Mouse (Mus musculus): Measurements from ENCODE around the gene Rab40c. TPM values are rescaled to one million over a fixed set of nuclear protein-coding genes. Genes with fewer than 3 reads are reported as not detected.
A peak's percentile ranks its signal among the peaks of the same experiment; 100 is the strongest.

Gene Rab40c
- total RNA-seq, 2 experiments from 2014 or later = 41.0 to 52.9 TPM

DNA sequence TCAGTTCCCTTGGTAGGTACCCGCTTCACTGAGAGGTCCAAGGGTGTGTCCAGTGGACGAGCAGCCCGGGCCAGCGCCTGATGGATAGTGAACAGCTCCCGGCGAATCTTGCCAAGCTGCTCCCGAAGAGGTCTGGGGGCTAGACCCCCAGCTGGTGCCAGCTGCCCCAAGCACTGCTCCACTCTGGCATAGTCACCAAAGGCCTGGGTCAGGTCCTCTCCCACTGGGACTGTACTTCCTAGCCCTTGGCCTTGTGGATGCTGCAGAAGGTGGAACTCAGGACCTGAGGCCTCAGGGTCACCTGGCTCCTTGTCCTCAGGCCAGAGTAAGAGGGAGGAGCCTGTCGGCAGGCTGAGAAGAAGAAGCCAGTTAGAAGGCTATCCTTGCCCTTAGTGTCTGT is 27.4 kb upstream of the Rab40c start:
- no peak for DNase-seq (ENCODE audit: extremely low spot score in 1 of 2, low spot score in 1 of 2)

DNA sequence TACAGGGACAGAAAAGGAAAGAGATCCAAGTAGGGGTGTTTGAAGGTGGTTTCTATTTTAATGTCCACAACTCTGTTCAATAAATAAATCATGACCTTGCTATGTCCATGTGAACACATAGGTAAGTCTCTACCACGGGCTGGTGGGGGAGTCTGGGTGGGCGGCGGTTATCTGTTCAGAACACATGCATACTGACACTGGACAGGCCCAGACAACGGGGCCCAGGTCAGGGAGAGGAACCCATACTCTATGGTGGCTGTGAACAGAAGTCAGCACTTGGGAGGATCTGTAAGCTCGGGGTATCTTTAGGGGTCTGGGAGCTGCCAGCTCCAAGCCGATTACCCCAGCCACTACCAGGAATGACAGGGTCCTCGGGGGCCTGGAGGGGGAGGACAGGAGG is 26.8 kb upstream of the Rab40c start:
- DNase-seq (ENCODE audit: extremely low spot score in 1 of 2, low spot score in 1 of 2) = no peak

DNA sequence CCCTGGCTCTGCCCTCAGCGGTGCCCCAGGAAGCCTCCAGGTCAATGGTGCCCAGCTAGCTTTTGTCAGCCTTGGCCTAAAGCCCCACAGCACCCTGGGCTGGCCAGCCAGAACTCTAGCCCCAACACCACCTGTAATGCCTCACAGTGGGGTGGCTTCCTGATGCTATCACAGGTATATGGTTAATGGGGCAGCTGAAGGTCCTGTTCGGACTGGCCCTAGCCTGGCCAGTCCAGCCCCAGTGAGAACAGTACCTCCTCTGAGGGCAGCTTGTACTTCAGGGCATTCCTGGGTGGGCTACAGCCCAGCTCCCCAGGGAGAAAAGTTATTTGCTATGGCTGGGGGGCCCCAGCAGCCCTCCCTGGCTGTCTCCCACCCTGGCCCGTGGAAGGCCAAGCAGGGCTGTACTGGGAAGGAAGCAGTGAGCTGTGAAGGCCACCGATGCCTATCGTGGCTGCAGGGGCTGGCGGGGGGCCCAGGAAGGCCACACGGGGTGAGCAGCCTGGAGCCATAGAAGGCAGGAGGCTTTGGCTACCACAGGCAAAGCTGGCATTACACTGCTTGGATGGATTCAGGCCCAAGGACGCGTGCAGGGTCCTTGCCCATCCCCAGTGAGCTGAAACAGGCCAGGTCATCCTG is 26.1 kb upstream of the Rab40c start:
- DNase-seq (ENCODE audit: extremely low spot score in 1 of 2, low spot score in 1 of 2) = no peak

DNA sequence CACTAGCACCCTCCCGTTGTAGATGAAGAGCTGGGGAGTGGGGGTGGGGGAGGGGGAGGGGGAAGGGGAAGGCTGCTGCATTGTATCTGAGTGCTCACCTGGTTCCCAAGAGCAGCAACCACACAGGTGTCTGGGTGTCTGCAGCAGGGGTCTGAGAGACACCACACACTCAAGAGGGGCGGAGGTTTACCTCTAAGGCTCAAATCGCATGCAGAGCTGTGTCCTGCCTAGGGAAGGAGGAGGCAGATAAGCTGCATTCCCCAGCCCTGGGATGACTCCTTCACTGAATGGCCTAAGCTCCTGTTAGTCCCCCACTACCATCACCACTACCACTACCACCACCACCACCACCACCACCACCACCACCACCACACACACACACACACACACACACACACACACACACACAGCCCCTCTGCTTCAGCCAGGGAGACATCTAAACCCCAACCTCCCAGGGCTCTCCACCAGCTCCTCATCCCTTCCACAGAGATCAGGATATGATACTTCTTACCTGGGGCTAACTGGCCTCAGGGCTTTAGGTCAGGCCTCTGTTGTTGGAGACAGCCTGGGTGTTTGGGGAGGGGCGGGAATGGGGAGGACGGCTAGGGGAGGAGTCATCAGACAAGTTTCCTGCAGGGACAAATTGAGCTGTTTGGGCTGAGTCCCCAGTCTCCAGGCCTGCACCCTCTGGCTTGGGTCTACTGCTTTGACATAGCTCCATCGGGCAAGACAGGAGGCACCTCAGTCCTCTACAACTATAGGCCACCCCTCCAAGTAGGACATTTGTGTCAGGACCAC is 25.0 kb upstream of the Rab40c start, which contains the start of the genes Pigq and Nhlrc4:
TSS of gene Pigq (minus strand) at position 571 of the 798 bp plus-strand sequence.
TSS of gene Nhlrc4 (minus strand) at position 596 of the 798 bp plus-strand sequence.
- no peak for DNase-seq (ENCODE audit: extremely low spot score in 1 of 2, low spot score in 1 of 2)

DNA sequence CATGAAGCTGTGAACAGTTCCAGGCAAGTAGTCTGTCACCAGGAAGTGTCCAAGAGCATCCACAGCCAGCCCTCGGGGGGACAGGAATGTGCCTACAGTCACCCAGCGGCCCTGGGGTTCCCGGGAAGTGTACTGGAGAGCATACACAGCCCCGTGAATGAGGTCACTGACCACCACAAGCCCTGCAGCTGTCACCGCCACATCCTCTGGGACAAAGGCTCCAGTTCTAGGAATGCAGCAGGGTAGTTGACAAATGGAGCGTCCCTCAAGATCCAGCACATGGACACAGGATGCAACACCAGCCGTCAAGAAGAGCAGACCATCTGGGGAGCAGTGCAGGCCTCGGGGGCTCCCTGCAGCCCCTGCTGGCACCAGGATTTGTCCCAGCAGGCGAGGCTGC is 24.2 kb upstream of the Rab40c start:
- no peak for DNase-seq (ENCODE audit: extremely low spot score in 1 of 2, low spot score in 1 of 2)

DNA sequence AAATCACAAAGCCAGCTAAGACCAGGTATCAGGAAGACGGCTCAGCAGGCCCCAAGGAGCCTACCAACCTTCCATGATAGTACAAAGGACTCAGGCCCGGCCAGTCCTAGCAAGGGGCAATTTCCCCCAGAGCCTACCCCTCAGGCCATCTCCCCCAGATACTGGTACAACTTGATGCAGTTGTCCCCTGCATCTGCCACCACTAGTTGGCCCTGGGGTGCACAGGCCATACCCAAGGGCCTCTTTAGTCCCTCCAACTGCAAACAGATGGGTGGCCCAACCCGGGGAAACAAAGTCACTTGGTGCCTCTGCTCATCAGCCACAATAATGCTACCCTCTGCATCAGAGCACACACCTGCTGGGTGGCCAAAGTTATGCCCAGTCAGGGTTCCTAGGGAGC is 23.7 kb upstream of the Rab40c start:
- no peak for DNase-seq (ENCODE audit: extremely low spot score in 1 of 2, low spot score in 1 of 2)

DNA sequence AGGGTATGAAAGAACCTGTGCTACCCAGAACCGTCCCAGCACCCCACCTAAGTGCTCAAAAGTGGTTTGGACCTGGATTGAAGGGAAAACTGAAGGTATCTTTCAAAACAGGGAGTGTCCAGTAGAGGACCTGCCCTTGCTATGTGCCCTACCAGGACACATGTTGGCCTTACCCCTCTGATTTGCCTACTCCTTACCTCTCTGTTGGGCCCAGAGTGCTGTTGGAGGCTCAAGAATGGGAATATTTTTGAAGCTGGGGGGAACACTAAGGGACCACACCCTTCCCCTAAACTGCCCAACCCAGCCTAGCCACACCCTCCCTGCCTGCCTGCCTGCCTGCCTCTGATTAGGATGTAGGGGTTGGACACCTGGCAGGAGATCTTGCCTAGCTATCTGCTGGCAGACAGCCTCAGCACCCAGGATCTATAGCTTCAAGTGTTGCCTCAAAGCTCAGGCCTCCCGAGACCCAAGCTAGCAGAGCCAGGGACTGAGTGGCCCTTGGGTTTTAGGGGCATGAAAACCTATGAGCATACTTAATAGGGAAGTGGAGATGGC is 23.1 kb upstream of the Rab40c start:
- no peak for DNase-seq (ENCODE audit: extremely low spot score in 1 of 2, low spot score in 1 of 2)

DNA sequence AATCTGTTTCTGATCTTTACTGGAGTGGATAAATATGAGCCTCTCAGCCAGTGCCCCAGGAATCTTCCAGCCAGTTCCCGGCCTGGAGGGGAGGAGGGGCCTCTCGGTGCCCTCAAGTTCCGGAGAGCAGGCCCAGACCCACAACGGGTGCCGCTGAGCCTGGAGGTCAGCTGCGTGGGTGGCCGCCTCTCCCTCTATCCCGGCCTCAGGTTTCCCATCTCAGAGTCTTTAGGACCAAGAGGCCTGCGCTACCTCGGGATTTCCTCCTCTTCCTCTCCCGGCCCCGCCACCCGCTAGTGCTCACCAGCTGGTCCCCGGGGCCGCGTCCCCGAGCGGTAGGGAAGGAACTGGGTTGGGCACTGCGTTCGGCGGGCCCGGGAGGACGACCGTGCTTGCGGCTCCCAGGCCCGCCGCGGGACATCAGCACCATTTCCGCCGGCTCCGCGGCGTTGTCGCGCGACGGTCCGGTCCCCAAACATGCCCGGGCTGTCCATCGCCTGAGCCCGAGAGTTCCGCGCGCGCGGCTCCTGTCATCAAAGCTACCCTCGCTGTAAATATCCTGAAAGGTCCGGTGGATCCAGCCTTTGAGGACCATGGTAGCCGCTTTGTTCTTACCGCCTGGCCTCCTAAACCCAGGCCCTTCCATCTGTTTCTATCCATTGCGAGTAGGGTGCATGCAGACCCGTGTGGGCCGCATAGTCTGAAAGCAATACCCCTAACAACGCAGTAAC is 22.1 kb upstream of the Rab40c start:
- DNase-seq (ENCODE audit: extremely low spot score in 1 of 2, low spot score in 1 of 2) = peak; percentile 77 to 81

DNA sequence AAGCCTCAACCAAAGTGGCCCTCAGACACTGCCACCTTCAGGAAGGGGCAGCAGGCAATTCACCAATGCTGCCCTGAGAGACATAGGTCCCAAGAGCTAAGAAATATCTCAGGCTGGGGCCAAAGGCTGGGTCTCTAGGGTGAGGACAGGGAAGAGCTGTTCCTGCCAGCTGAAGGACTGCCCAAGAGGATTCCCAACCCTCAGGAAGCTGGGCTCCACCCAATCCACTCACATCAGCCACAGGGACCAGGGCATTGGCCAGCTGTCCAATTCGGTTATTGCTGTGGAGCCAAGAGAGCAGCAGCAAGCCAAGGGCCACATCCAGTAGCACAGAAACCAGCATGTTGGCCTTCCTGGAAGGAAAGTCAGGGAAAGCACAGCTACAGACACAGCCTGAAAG is 15.0 kb upstream of the Rab40c start:
- DNase-seq (ENCODE audit: extremely low spot score in 1 of 2, low spot score in 1 of 2) = no peak

DNA sequence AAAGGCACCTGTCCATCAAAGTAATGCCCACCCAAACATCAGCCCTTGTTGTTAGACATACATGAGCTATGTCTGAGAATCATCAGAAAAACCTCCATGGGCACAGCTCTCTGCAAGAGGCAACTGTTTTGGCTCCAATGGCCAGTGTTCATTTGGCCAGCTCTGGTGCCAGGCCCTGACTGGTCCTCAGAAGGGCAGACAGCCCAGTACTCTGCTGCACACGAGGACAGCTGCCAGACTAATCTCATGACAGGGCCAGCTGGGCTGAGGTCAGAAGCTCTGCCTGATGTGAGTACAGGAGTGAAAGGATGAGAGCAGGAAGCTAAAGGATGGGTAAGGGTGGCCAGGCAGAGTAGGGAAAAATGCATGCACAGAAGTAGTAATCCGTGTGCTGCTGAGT is 5.8 kb upstream of the Rab40c start:
- DNase-seq (ENCODE audit: extremely low spot score in 1 of 2, low spot score in 1 of 2) = no peak

DNA sequence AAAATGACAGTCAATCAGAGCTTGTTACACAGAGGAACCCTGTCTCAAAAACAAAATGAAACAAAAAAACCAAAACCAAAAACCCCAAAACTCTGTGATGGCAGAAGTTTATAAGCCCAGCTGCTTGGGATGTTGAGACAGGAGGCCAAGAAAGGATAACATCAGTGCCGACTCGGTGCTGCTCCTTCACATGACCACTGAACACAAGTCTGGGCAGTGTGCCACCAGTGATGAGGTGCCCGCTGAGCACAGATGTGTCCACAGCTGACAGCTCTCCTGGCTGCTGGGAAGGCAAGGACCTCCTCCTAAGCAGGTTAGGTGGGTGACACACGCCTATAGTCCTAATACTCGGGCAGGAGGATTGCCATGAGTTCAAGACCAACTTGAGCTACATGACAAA is 2.6 kb upstream of the Rab40c start:
- no peak for DNase-seq (ENCODE audit: extremely low spot score in 1 of 2, low spot score in 1 of 2)

DNA sequence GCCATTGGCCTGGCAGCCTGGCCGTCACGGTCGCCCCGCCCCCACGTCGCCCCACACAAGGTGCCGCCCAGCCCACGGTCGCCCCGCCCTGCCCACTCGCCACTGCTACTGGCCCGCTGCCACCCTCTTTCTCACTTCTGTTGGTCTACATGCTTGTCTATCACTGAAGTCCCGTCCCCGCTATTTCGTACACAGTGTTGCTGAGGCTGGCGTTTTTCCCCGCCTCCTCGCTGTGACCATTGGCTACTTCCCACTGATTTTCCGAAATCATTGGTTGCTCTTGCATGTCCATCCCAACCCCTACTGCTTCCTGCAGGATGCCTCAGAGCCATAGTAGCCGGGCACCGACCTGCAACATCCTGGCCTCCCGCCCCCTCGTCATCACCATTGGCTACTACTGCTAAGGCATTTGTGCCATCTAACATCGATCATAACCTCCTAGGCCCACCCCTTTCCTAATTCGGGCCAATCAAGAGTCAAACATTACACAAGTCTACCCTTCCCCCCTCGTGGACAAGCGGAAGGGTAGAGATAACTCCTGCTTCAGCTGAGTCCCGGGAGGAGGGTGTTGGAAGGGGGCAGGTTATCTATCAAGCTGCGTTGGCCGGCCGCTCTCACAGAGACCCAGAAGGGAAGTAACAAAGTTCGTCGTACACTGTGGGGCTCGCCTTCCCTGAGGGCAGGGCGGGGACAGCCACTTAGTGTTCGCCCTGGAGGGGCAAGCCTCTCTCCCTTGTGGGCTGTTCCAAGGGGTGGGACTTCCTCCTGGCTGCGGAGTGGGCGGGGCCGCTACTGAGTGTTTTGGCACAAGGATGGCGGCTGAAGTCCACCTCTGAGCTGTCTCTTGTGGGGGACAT is 487 bp upstream of the Rab40c start:
- DNase-seq (ENCODE audit: extremely low spot score in 1 of 2, low spot score in 1 of 2) = peak; percentile 100

DNA sequence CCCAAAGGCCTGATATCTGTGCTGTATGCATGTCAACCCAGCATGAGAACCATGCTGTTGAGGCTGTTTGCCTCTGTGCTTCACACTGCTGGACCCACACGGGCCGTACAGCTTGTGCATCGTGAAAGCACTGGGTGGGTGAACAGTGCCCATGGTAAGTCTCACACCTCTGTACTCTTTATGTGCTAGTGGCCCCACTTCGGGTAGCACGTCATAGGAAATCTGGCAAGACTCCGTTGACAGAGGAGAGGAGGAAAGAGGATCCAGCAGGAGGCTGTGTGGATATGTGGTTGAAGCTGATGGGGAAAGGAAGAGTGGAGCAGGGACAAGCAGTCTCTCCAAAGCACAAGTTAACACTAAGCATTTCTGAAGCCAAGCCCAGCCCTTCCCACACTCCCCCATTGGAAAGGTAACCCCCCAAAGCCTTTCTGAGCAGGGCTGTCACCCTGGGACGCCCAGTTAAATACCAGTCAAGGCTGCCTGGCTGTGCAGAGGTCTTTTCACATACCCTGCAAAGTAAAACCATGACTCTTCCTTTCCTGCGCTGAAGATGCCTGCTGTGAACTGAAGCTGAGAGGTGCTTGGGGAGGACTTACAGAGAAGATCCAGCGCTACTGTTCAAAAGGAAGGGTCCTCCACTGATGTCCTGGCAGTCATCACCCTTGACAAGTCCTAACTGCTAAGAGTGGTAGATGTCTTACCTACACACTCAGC is 1.3 kb downstream of the Rab40c start:
- no peak for DNase-seq (ENCODE audit: extremely low spot score in 1 of 2, low spot score in 1 of 2)

DNA sequence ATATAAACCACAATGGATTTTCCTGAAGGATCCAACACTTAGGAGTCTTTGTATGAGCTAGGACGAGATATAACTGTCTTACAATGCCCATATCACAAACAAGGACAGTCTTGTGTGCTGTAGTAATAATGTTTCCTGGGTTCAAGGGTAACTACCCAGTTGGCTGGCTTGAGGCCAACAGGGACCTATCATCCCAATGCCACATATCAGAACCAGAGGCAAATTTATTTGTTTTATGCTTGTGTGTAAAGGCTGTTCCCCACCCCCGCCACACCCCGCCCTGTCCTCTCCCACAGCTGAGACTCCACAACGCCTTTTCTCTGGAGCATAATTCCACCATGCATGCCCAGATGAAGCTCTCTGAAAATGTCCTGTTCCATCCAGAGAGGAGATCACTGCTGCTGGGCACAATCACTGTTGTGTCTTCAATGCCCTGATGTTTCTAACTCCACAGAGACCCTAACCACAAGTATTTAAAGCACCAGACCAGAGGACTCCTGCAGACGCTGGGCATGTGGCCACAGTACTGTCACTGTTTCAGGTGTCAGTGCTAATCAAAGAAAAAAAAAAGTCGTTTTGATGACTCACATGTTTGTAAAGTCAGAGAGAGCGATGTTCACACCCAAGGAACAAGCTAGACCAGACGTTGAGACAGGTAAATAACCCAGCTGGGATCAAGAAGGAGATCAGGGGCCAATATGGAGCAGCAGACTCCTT is 2.4 kb downstream of the Rab40c start:
- no peak for DNase-seq (ENCODE audit: extremely low spot score in 1 of 2, low spot score in 1 of 2)

DNA sequence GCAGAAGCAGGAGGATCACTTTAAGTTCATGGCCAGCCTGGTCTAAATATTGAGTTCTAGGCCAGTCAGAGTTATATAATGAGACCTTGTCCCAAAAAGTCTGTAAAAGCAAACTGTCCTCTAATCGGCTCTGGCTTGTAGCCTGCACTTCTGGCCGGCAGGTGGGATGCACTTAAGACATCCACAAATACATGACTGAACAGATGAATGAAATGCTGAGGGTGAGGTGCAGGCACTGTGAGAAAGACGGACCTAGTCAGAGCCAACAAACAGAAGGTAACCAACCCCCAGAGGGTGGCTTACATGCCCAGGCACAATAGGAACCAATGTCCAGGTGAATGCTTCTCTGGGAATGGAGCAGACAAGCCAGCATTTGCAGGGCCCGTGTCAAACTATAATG is 5.2 kb downstream of the Rab40c start:
- DNase-seq (ENCODE audit: extremely low spot score in 1 of 2, low spot score in 1 of 2) = no peak

DNA sequence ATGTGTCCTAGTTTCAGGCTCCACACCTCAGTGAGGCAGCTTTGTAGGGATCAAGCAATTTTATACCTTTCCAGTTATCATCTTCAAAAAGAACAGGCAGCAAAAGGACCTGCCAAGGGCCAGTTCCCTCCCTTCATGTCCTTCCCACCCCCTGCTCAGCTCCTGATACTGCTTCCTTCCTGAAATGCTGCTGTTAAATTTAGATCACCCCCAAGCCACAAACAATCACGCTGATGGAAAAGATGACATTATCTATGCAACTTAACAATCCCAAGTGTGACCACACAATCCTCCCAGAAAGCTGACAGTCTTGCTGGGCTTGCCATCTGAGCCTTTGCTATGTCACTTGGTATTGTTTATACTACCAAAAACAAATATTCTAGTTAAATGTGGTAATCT is 5.7 kb downstream of the Rab40c start:
- no peak for DNase-seq (ENCODE audit: extremely low spot score in 1 of 2, low spot score in 1 of 2)

DNA sequence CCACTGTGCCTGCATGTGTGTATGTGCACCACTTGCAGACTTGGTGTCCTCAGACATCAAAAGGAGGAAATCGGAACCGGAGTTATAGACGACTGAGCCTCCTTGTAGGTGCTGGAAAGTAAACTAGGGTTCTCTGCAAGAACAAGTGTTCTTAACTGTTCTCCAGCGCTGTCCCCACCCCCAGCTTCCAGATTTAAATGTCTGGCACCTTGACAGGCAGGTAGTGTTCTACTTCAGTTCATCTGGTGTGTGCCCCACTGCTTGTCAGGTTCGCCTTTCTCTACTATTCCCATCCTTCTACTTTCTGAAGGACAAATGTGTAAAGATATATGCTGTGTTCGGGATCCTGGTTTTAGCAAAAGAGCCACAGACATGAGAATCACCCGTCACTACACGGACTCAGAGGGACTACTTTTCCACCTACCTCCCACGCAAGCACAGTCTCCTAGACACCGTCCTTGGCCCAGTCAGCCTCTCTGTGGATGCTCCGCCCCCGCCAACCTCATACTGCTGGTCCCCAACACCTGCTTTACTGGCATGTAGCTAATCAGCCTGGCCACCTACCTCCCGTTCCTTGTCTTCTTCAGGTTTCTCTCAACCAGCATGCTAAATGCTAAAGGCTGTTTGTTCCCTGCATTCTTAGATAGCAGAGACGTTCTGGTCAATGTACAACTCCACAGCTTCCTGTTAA is 6.2 kb downstream of the Rab40c start:
- peak; percentile 33 to 47 for DNase-seq (ENCODE audit: extremely low spot score in 1 of 2, low spot score in 1 of 2)

DNA sequence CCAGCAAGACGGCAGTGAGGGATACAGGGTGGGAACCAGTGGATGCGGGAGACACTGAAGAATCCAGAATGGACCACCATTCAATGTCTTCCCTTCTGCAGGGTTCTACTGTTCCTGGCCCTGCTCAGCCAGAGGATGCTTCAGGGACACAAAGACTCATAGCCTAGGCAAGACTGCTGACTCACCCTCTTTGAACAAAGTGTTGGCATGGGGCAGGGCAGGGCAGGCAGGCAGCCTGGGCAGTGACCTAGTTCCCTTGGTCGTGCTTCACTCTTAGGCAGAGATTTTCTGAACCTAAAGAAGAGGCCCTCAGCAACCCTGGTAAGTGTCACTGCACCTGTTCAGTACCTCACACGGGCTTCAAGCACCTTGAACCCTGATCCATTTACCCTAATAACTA is 7.7 kb downstream of the Rab40c start:
- DNase-seq (ENCODE audit: extremely low spot score in 1 of 2, low spot score in 1 of 2) = no peak
